Mouse (Mus musculus) large intestine, adult 2 months (tissue): ENCODE data around the gene Samsn1. TPM values are rescaled to one million over a fixed set of nuclear protein-coding genes. Genes with fewer than 3 reads are reported as not detected.

Experiments
- DNase-seq: peaks from one replicate; pipeline ENCODE4 v3.0.0-alpha.2; 2012; ENCODE audit warnings: low read depth, low spot score
- WGBS: fragments of 180-500 bp; shearing (Covaris S2); methylation state at CpG from one replicate; pipeline ENCODE4 v1.1.7; 2018; 5-methylcytosine and 5-hydroxymethylcytosine counted together
- polyA plus RNA-seq: library from polyadenylated mRNA; depleted of rRNA; stranded (reverse); fragments of >200 nt; gene quantifications from 2 replicates; pipeline ENCODE4 v1.2.3, GENCODE M21; 2012

Gene Samsn1
- polyA plus RNA-seq, 1 experiment = 1.9 TPM

GRCm38 (mm10) chr16:75961487-75961886 lies 60.6 kb downstream of the Samsn1 start:
- no peak for DNase-seq
- WGBS = 33% methylated on average over 5 of the region's 5 CpGs

GRCm38 (mm10) chr16:75961036-75961435 lies 61.0 kb downstream of the Samsn1 start:
- WGBS = 73% methylated on average over 7 of the region's 7 CpGs
- no peak for DNase-seq

DNA sequence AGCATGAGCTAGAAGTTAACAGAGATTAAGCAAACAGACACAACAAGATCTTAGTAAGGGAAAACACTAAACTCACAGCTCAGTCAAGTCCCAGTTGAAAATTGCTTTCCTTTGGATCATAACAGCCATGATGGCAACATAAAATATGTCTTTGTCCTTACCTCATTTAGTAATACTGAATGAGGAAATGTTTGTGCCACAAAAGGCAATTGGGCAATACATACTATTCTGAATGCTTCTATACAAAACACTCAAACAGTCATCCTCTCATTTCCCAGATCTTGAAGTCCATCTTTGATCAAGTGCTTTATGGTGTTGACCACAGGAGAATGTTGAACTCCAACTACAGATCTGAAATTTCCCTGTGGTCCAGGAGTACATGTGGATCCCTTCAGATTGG lies 88.7 kb downstream of the Samsn1 start:
- DNase-seq = no peak

GRCm38 (mm10) chr16:75930222-75930553 lies 91.9 kb downstream of the Samsn1 start:
- no peak for DNase-seq
- WGBS = 91% methylated on average over 4 of the region's 4 CpGs

- DNase-seq = no peak
- 82% methylated on average over 11 of the region's 11 CpGs for WGBS
These were observed 92.4 kb downstream of the Samsn1 start for GRCm38 (mm10) chr16:75929536-75930221.

DNA sequence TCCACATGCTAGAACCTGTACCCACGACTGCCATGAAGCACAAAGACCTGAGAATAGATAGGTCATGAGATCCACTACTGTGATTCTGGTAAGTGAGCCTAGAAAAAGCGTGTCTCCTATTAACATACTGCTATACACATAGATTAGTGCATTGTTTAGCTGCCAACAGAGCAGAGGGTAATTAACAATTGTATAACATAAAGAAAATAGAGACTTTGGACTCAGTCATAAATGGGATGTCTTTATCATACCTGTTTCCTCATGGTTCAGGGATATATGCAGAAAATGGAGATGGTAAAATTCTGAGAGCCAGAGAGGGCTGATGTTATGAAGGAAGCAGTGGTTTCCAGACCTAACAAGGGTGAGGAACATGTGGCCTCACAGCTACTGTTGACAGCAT lies 95.6 kb downstream of the Samsn1 start:
- DNase-seq = peak; percentile 25
- 33% methylated on average over 2 of the region's 2 CpGs for WGBS

DNA sequence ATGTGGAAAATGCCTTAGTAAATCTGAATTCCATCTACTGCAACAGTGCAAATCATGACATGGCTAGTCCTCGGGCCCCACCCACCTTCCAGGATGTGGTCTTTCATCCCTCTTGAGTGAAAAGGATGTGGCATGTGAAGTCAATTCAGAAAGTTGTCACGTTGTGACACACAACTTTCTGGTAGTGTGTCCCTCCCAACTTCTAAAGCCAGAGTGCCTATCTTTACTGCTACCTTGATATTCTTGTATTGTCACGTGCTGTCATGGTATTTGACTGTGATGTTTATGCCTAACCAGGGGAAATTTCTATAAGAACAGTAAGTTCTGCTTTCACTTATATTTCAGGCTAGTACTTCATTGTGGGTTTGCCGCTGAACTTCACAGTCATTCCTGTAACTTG lies 101.2 kb downstream of the Samsn1 start:
- 81% methylated on average over 4 of the region's 4 CpGs for WGBS
- no peak for DNase-seq

DNA sequence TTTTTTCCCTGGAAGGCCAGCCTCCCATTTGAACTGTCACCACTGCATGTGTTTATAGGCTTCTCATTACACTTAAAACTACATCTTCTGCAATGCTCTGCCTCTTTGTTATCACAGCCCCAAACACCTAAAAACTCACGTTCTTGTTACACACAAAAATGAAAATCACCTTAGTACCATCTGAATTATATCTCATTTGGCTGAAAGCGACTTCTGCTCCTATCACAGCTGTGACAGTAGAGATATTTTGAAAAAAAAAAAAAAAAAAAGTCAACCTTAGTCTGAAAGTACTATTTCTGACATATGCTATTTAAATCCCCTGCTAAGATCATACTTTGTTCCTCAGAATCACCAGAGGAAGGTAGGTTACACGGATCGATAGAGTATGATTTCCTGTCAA lies 102.8 kb downstream of the Samsn1 start:
- 87% methylated on average over 4 of the region's 4 CpGs for WGBS
- no peak for DNase-seq

DNA sequence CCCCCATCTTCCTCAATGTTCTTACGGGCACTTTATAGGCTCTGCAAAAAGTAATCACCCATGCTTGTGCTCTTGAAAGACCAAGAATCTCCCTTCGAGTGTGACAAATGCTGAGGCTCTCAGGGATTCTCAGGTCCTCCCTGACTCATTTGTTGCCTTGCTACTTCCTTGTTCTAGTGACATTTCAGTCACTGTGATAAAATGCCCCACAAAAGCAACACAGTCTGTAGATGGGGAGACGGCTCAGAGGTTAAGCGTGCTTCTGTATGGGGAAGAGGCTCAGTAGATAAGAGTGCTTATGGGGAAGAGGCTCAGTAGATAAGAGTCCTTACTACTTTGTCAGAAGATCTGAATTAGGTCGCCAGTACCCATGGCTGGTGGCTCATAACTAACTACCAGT lies 104.4 kb downstream of the Samsn1 start:
- DNase-seq = no peak
- WGBS = 83% methylated on average over 5 of the region's 5 CpGs

GRCm38 (mm10) chr16:75912051-75912450 lies 110.0 kb downstream of the Samsn1 start:
- 87% methylated on average over 5 of the region's 5 CpGs for WGBS
- DNase-seq = no peak

DNA sequence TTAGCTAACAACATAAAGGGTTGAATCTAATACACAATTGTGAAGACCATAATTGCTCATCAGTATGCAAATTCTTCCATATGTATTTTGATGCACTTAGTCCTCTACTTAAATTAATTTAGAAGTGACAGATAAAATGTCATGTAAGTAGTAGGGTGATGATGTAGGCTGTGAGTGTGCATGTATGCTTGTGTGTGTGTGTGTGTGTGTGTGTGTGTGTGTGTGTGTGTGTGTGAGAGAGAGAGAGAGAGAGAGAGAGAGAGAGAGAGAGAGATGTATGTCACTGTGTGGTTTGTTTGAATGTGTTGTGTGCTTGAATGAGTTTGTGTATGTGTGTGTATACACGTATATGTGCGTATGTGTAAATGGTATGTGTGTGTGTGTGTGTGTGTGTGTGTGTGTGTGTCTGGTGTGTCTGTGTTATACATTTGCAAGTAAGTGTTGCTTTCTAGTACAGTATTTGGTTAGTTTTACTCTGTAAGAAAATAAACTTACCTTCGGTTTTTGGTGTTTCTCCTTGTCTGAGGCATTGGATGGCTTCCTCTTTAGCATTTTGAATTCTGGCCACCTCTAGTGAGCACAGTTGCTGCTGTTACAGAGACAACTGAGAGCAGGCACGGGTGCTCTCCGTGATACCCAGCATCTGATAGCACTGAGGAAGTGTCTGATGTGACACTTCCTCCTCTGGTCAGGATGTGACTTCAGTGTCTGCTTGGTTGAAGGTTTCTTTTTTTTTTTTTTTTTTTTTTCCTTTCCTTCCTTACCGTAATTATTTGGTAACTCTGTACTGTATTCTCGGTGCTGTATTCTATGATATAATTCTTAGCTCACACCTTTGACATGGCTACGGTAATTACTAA lies 113.2 kb downstream of the Samsn1 start:
- 64% methylated on average over 8 of the region's 8 CpGs for WGBS
- no peak for DNase-seq

- DNase-seq = no peak
- WGBS = 66% methylated on average over 2 of the region's 2 CpGs
These were observed 115.3 kb downstream of the Samsn1 start for GRCm38 (mm10) chr16:75906790-75907189.

- no peak for DNase-seq
- WGBS = 100% methylated on average over 1 of the region's 1 CpGs
These were observed 115.8 kb downstream of the Samsn1 start for GRCm38 (mm10) chr16:75906260-75906659.

GRCm38 (mm10) chr16:75905324-75905723 lies 116.8 kb downstream of the Samsn1 start:
- DNase-seq = no peak
- 52% methylated on average over 1 of the region's 1 CpGs for WGBS

DNA sequence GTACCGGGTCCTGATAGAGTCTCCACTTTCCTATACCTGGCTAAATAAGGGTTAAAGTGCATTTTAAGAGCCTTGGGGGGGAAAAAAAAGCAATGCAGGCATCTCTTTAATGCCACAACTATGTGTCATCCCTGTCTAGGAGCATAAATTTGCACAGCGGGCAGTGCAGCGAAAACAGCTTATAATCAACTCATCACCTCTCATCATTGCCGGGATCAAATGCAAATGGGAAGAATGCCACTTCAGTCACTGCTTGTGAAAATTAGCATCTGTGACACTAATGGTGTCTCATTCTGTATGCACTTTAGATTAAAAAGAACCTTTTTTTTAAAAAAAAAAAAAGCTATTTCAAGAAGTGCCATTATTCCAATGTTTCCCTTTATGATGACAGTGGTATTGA lies 118.0 kb downstream of the Samsn1 start:
- WGBS = 92% methylated on average over 4 of the region's 4 CpGs
- no peak for DNase-seq

DNA sequence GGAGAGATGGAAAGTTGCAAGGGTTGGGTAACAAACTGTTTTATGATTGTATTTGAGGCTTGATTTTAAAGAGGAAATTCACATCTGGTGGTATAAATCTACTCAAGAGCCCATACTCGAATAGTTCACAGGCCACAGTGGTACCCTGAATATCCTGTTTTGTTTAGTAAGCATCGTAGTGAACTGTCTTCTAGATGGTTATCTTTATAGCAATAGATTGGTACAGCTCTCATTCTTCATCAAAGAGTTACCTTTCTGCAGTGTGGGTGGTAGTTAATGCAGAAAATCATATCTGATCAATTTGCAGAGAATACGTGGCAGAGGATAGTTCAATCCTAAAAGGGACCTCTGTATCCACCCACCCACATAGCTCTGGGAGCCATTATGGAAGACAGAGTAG lies 119.1 kb downstream of the Samsn1 start:
- no peak for DNase-seq
- 72% methylated on average over 3 of the region's 3 CpGs for WGBS

DNA sequence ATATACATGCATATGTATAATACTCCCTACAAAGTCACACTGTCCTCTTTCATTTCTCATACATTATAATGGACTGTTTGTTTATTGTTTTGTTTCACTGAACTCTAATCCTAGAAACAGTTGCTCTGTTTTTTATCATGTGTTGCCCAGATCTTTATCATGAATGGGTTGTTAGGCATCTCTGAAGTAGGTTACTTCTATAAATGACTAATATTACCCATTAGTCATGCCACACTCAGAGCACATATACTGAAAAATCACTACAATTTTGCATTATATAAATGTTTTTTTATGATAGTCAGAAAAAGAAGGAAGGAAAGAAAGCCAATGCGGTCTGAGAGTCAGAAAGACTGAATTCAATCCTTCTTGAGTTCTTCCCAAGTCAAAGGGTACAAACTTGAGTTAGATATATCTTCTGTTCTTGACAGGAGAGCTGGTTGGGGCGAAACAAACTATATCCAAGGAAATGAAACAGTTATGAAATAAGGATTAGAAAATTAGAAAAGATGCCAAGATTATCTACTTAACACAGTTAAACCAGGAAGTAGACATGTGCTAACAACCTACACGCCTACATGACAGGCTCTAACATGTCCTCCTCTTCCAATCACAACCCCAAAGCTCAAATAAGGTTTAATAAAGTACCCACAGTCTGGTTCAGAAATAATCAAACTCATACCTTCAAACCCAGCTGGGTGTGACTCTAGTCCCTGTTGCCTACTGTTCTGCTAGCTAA lies 122.0 kb downstream of the Samsn1 start:
- no peak for DNase-seq
- 85% methylated on average over 3 of the region's 3 CpGs for WGBS

DNA sequence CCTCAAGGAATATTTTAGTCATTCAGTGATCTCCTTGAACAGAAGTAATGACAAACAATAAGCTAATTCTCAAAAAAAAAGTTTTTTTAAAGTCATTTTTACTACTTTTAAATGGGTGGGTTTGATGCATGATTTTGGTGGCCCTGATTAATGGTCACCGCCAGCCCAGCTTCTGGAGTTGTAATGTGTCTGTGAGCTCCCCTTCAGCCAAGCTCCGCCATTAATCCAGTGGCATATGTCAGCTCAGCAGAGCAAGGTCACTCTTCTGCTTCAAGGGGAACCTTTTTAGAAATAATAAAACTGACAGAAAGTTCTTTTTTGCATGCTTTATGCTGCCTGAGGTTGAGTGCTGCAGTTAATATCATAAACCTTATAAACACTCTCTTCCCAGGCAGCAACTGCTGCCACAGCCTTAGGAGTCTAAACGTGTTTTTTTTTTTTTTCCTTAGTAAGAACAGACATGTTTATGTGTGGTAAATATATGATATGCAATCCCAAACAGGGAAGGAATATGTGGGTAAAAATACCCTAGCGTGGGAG lies 124.2 kb downstream of the Samsn1 start:
- 76% methylated on average over 4 of the region's 4 CpGs for WGBS
- DNase-seq = no peak

DNA sequence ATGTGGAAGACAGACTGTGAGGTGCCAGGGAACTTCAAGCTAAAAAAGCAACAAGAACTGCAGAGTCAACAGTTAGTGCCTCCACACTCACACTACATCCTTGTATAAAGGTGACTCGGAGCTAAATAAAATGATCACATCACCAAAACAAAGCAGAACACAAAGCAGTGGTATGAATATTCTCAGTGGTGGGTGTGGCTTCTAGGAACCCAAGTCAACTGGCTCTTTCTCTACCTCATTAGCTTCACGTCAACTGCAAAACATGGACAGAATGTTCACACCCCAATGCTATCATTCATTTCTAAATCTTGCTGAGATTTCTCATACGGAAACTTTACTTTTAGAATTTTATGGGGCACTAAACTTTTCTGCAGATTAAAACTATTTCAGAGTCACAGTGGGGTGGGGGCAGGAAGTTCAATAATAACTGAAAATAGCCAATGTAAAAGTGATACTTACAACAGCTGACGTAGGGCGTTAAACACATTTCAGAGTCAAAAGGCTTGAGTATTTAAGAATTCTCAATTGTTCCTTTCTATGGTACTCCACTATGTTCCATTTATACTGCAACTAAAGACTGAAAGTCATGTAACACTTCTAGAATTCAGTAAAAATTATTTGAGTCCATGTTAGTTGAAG lies 127.7 kb downstream of the Samsn1 start:
- 63% methylated on average over 5 of the region's 5 CpGs for WGBS
- DNase-seq = no peak

DNA sequence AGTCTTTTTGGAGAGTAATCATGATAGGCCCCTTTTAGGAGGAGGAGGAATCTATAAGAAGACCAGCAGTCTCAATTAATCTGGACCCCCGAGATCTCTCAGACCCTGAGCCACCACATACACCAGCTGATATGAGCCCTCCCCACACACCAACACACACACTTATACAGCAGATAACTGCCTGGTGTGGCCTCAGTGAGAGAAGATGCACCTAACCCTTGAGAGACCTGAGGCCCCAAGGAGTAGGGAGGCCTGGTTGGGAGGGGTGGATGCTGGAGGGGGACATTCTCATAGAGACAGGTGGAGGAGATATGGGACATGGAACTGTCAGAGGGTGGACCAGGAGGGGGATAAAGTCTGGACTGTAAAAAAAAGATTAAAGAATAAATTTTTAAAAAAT lies 128.6 kb downstream of the Samsn1 start:
- no peak for DNase-seq
- WGBS = 87% methylated on average over 1 of the region's 1 CpGs
